Mouse (Mus musculus) megakaryocyte, adult 5-6 weeks (primary cell): ENCODE results near the gene Col4a5. TPM values are rescaled to one million over a fixed set of nuclear protein-coding genes. Genes with fewer than 3 reads are reported as not detected.

Source experiments
- total RNA-seq, 2 experiments: library from RNA; stranded (forward) in 1 of 2; stranded (reverse) in 1 of 2; fragments of 153-499, 151-499 nt in 1 of 2; fragments of 221-1000, 200-1000 nt in 1 of 2; gene quantifications; 2 replicates each; pipeline versions ENCODE4 v1.2.3 to v1.2.4; 2015 to 2017

The Col4a5 gene
- total RNA-seq, 2 experiments from 2014 or later, result not detected

Other genes starting within 250 kb of the Col4a5 start
- not detected in 2 replicates for gene Col4a6, start 1.3 kb upstream of the Col4a5 start, total RNA-seq (2015)
- gene Col4a6, start 1.3 kb upstream of the Col4a5 start, total RNA-seq (2017), result not detected in 2 replicates
- not detected in 2 replicates for gene Irs4, start 249.9 kb downstream of the Col4a5 start, total RNA-seq (2015)
- not detected in 2 replicates for gene Irs4, start 249.9 kb downstream of the Col4a5 start, total RNA-seq (2017)